Mouse (Mus musculus) embryonic stem cell, embryonic (primary cell): ENCODE measurements at regions not wholly inside any gene's neighbourhood (a gene's known extent, or its start where the extent isn't known, plus 50 kb on each side); places are given as distances from the start of the nearest gene placed in this dataset.

Experiments
- CTCF ChIA-PET, 4 experiments: fragments of 300-600 bp in 2 of 4; fragments of 350-600 bp in 2 of 4; sonication (Branson Sonifier 250); formaldehyde crosslinking; loops; one replicate each; lab custom pipeline; 2022; ENCODE audit warnings: inconsistent platforms in 2 of 4; lab: Charles Lee
- POLR2A ChIA-PET, 4 experiments: fragments of 300-600 bp in 2 of 4; fragments of 350-600 bp in 2 of 4; sonication (Branson Sonifier 250); formaldehyde crosslinking; loops; one replicate each; lab custom pipeline; 2022; ENCODE audit warnings: antibody characterized with exemption in 4 of 4, inconsistent platforms in 1 of 4; lab: Charles Lee

DNA sequence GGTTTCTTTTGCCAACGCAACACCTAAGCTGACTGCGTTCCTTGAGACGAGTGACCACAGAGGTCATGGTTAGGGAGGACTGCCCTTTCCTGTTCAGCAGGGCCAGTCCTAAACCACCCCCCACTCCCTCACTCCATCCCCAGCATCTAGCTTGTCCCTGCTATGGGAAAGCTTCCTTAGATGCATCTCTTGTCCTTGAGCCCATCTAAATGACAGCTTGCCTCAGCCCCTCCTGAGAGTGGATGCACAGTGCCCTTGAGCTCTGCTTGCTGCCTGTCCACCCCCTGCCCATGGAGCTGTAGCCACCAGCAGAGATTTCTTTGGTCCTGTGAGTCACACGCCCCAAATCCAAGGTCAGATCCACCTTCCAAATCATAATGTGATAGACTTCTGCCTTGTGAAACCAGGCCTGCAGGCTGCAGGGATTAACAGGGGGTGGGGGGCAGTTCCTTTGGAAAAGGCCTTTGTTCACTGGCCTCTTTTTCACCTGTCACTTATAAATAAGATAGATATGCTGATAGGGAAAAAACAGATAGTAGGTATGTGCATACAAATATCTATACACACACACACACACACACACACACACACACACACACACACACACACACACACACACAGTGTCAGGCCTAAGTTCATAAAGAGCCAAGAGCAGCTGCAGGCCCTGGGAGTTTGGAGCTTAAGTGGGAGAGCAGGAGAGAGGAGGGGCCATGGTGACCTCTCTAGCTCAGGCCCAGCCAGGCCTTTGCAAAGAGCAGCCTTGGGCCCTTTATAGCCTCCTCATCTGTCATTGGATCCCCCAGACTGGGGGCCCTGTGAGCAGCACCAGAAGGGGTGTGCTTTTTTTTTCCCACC is 56.4 kb upstream of the Adra2c start:
- CTCF ChIA-PET: interaction anchor here in 3 of 4 experiments (0.6 to 1.3 kb wide), 4 partner anchors 18 to 140 kb away, joined by 3 to 5 read pairs (median 4); no protein-coding TSS in a partner anchor
- POLR2A ChIA-PET: interaction anchor here in 1 of 4 experiments (0.6 kb wide), 1 partner anchor 21 kb away, joined by 3 read pairs; no protein-coding TSS in a partner anchor

DNA sequence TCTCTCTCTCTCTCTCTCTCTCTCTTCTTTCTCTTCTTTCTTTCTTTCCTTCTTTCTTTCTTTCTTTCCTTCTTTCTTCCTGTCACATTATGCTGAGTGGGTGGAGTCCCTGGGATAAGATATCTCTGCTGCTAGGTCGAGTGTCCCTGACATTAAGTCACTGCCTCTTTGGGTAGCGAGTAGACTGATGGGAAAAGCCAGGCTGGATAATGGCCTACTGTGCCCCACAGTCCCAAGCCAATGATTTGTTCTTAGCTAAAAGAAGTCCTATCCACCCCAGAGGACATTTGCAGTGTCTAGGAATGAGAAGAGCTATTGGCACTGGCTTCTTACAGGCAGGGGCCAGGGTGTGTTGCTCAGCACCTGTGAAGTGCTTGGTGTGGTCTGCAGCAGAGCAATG is 61.8 kb upstream of the Adra2c start:
- ChIA-PET POLR2A (no interaction called here), CTCF (interaction anchor here in 2 of 4 experiments (0.6 kb wide), 2 partner anchors 22 to 634 kb away, joined by 3 read pairs; no protein-coding TSS in a partner anchor)

DNA sequence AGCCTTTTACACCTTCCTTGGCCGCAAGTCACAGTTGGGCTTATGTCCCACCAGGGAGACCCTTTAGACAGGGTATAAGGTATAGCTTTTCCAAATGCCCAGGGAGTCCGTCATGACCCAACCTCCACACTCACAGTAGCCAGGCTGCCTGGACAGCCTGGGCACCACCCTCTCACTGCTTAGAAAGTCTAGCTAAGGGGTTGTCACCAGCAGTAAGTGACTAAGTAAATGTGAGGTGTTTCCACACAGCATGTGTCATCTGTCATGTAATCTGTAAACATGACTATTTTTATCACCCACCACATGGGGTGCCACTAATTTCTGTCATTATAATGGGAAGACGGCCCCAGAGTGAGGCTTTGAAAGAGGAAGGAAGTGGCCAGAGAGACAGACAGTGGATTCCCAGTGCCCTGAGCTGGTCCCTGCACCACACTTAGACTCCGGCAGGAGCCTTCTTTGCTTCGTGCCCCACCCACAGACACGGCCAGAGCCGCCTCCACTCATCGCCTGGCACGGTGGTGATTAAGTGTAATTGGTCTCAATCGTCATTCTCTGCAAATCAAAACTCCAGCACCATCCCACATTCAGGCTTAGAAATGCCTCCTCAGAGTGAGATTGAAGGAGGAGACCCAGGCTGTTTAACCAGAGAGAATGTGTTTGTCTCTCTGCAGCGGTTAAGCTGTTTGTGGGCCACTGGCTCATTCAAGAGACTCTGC is 62.5 kb upstream of the Adra2c start:
- CTCF ChIA-PET: interaction anchor here in 2 of 4 experiments (0.6 to 0.8 kb wide), 3 partner anchors 21 to 634 kb away, joined by 3 read pairs; no protein-coding TSS in a partner anchor

DNA sequence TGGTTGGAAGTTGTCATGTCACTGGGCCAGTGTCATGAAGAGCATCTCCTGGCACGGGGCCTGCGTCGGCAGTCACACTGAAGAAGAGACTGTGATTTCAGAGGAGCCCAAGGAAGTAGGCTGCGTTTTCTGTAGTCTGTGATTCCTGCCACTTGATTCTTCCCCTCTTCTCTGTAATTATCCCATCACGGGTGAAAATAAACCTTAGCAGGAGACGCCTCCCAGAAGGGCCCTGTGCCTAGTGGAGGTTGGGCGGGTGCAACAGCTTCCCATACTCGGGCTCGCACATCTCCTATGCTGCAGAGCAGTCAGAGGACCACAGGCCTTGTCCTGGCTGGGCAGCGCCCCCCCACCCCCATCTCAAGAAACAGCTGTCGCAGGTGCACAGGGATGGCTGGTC is 63.1 kb upstream of the Adra2c start:
- POLR2A ChIA-PET: no interaction called here
- CTCF ChIA-PET: interaction anchor here in 1 of 4 experiments (0.8 kb wide), 1 partner anchor 147 kb away, joined by 3 read pairs; no protein-coding TSS in a partner anchor

More for the DNA sequence above, 62.5 kb upstream of the Adra2c start:
- POLR2A ChIA-PET: no interaction called here

DNA sequence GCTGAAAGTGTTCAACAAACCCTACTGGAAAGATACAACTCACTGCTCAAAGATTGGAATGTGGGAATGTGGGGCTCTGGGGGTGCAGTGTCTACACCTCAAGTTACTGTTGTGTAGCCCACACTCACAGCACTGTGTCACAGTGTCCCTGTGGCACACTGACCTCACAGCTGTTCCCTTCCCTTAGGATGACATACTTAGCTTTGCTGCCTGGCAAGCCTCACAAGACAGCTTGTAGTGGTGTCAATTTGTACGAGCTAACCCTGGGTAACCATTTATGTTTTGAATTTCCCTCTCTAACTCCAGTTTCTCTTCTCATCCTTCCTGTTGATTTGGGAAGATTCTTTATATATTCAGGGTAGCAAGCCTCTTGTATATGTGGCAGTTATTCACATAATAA is 68.8 kb upstream of the Adra2c start:
- ChIA-PET POLR2A (interaction anchor here in 1 of 4 experiments (1.1 kb wide), 1 partner anchor 105 kb away, joined by 4 read pairs; no protein-coding TSS in a partner anchor), CTCF (interaction anchor here in 1 of 4 experiments (1.3 kb wide), 1 partner anchor 152 kb away, joined by 4 read pairs; no protein-coding TSS in a partner anchor)

DNA sequence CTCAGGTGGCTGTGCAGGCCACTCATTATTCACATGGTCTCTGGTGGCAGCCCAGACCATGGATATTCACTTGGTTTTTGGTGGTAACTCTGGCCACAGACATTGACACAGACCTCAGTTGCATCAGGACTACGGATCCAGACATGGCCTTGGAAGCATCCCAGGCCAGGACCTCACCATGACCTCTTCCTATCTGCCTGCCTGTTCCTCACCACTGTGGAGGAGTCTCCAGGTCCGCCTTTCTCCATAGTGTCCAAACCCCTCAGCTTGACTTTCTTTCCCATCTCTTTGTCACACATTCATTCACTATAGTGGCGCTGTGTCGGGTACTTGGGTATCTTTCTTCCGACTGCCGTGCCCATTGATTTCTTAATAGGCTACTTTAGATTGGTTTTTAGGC is 74.1 kb upstream of the Adra2c start:
- CTCF ChIA-PET: interaction anchor here in 1 of 4 experiments (0.8 kb wide), 1 partner anchor 17 kb away, joined by 4 read pairs; no protein-coding TSS in a partner anchor
- POLR2A ChIA-PET: no interaction called here

DNA sequence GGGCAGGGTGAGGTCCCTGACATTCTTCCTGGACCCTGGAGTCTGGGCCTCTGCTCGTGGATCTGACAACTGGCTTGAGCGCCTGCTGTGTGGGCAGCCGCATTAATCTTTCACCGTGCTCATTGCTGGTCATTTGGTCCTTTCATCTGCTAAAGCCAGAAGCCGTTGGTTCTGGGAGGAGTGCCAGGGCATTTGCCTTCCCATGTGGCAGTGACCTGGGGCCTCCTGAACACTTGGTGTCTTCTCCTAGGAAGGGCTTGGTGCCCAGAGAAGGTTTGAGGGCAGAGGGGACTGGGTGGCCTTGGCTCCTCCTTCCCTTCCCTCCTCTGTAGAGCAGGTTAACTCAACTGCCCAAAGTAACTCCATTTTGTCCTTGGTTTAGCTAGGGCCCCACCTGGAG is 79.7 kb upstream of the Adra2c start:
- ChIA-PET POLR2A (no interaction called here), CTCF (no interaction called here)

DNA sequence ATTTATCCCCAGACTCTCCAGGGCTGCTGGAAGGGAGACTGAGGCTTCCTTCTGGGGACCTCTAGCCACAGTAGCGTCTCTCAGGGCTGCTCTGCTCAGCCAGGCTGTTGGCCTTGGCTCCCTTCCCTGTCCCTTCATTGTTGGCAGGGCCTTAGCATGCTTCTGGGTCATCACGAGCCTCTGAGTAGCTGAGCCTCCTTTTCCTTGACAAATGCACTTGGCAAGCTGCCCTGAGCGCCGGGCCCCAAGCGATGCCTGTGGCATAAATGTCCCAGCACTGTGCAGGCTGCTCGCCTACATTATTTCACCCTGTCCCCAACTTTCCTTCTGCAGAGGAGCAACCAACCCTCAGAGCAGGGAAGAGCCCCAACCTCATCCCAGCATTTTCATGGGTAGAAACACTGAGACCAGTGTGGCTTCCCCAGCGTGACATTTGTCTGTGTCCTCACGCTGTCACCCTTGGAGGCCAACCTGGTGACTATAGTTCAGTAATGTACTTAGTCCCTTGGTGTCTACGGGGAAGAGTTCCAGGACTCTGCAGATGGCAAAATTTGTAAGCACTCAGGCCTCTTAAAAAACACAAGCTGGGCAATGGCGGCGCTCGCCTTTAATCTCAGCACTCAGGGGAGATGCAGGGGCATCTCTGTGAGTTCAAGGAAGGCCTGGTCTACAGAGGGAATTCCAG is 83.7 kb upstream of the Lrpap1 start:
- ChIA-PET POLR2A (no interaction called here), CTCF (no interaction called here)

DNA sequence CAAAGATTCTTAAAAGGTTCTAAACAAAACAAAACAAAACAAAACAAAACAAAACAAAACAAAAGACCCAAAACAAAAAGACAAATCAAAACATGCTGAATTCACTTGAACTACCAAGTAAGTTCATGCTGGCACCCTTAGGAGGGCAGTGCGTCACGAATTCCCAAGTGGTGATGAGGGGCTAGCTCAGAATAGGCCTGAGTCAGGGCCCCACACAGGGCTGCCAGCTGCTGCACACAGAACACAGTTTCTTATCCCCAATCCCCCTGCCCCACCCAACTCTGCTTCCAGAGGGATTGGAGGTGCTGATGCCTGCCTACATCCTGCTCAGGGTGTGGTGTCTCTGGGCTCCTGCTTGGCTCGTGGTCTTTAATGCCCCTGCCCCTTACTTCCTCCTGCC is 80.3 kb upstream of the Lrpap1 start:
- ChIA-PET CTCF (no interaction called here), POLR2A (interaction anchor here in 2 of 4 experiments (0.5 to 1.1 kb wide), 2 partner anchors 15 to 185 kb away, joined by 3 to 5 read pairs; no protein-coding TSS in a partner anchor)

DNA sequence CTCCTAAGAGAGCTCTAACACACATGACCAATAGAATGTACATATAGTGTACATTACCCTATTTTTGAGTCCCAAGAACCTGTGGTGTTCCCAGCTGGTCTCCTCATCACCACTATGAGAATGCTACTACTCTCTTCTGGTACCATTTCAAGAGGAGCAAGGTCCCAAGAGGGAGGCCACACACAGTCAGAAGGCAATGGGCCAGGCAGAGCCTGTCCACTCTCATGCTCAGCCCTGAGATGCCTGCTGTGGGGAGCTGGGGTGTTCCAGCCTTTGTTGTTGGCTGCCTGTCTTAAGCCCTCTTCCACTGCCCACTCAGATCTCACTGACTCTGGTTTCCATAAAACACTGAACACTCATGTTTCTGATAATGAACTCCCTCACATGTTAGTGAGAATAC is 79.7 kb upstream of the Lrpap1 start:
- CTCF ChIA-PET: no interaction called here
- POLR2A ChIA-PET: interaction anchor here in 2 of 4 experiments (0.5 to 0.9 kb wide), 2 partner anchors 8 to 185 kb away, joined by 3 to 4 read pairs; no protein-coding TSS in a partner anchor

DNA sequence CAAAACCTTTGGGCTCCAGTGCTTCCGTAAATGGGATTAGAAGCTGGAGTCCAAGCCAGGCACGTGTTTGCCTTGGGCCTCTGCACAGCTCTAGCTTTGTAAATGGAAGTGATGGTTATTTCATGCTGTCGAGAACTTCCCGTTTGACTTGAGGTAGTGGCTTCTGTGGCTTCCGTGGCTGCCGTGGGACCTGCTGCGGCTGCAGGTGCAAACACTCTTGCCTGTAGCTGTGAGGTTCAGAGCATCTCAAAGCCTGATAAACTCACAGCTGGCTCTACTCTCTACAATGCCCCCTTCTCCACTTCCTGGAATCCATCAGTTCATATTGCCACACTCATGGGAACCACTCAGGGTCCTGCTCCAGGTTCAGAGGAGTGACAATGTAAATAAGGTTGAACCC is 77.9 kb upstream of the Lrpap1 start:
- ChIA-PET POLR2A (interaction anchor here in 2 of 4 experiments (0.6 to 0.9 kb wide), 2 partner anchors 82 to 1365 kb away, joined by 3 read pairs; no protein-coding TSS in a partner anchor), CTCF (interaction anchor here in 1 of 4 experiments (0.6 kb wide), 1 partner anchor 802 kb away, joined by 3 read pairs; no protein-coding TSS in a partner anchor)

DNA sequence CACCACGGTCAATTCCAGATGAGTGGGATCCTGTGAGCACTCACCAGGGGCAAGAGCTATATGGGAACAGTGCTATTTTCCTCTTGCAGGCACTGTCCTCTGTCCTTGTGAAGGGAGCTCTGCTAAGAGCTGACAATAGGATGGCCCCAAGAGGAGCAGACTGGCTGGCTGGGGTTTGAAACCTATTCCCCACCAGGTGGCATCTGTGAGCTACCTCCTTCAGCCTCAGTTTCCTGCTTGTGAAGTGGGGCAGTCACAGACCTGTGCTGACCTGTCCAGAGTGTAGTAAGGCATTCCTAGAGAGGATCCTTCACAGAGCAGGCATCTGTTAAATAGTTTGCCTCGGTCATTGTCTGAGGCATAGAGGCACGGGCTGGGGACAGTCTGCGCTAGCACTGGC is 71.8 kb upstream of the Lrpap1 start:
- ChIA-PET POLR2A (interaction anchor here in 2 of 4 experiments (1.0 to 2.0 kb wide), 4 partner anchors 10 to 172 kb away, joined by 3 to 15 read pairs (median 3); partner anchors contain the start of gene Lrpap1 (in 1 of the 2)), CTCF (interaction anchor here (0.6 to 3.4 kb wide), 24 partner anchors 9 to 333 kb away, joined by 3 to 55 read pairs (median 4); partner anchors contain the start of gene Lrpap1 (in 1 of the 4))

DNA sequence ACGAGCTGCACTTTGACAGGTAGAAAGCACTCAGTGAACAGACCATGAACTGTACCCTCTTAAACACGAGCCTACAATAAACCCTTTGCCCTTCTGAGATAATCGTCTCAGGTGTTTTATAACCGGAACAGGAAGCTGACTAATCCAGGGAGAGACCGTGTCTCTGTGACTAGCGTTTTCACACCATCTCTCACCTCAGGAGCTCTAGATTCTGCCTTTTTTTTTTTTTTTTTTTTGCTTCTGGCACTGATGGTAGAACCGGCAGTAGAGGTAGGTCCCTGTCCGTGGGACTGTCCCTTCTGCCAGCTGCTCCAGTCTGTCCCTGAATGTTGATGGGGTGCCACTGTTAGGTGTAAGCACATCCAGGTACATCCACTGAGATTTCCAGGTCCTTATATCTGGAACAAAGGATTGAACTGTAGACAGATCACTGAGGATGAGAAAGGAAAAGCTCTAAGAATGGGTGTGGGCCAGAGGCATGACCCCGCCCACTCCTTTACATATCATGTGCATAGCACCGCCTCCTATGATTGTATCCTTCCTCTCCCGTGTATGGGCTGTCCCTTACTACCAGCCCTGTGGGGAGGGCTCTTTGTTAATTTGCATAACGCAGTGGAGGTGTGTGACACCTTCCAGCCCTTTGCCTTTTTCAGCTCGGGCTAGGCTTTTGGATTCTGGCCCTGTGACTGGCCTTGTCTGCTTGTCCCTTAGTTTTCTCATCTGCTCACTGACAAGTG is 70.7 kb upstream of the Lrpap1 start:
- ChIA-PET POLR2A (interaction anchor here in 3 of 4 experiments (0.6 to 2.0 kb wide), 8 partner anchors 9 to 663 kb away, joined by 3 to 15 read pairs (median 4); partner anchors contain the start of genes Lrpap1 (in 2 of the 3), Adra2c (in 1 of the 3) and Tnip2 (in 1 of the 3)), CTCF (interaction anchor here (0.5 to 3.4 kb wide), 26 partner anchors 10 to 1266 kb away, joined by 3 to 55 read pairs (median 5); no protein-coding TSS in a partner anchor)

DNA sequence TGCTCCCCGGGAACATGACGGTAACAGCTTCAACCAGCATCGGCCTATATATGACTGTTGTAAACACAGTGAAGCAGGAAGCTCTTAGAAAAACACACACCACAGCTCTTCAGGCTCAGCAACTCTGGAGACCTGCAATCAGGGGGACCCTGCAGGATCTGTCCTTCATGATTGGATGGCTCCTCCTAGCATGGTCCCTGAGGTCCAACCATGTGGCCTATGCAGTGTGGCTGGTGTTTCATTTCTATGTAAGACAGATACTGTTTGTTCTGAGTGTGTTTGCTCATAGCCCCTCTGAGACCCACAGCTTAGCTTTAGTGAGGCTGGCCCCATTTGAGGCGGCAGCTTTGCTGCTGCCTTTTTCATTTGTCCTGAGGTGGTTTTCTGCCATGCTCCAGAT is 68.8 kb upstream of the Lrpap1 start:
- ChIA-PET CTCF (interaction anchor here in 2 of 4 experiments (1.1 to 1.2 kb wide), 2 partner anchors 174 to 187 kb away, joined by 3 to 4 read pairs; no protein-coding TSS in a partner anchor), POLR2A (interaction anchor here in 1 of 4 experiments (0.6 to 1.4 kb wide), 3 partner anchors 12 to 1886 kb away, joined by 3 to 6 read pairs (median 3); no protein-coding TSS in a partner anchor)

DNA sequence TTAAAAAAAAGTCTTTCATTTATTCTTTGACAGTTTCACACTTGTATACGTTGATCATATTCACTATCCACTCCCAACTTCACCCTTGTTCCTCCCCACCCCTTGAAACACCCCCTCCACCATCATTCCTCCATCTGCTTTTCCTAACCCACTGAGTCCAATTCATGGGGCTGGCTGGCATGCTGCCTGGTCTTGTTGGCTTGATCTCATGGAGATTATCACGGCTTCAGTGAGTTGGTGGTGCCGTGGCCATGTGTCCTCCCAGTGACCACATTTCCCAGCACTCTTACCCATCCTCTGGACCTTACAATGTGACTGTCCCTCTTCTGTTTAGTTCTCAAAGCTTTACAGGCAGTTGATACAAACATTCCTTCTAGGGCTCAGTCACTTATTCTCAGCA is 65.8 kb upstream of the Lrpap1 start:
- CTCF ChIA-PET: no interaction called here
- POLR2A ChIA-PET: no interaction called here

DNA sequence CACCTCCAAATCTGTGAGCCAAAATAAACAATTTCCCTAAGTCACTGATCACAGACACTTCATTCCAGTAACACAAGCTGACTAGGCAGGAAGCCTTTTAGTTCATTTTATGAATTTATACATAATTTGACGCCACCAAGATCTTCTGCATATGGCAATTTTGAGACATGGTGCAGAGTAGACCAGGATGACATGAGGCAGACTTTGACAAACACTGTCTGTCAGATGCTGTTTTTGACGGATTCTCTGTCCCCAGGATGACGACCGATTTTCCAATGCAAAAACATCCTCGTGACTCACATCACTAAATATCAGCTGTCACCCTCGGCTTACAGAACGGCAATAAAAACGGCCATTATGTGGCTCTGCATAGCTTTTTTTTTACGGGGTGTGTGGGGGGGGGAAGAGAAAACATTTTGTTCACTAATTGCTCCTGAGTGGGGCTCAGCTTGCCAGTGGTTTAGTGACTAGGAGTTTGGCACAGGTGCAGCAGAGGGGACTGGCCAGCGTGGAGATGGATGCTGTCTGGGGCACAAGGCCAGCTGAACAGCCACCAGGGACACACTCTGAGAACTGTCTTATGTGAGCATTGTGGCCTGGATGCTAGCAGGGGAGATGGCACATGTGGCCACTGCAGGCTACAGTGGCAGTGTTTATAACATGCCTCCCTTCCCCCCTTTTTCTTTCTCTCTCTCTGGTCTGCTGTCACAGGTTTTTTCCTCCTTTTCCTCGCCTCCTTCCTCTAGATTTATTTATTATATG is 65.0 kb upstream of the Lrpap1 start:
- ChIA-PET POLR2A (interaction anchor here in 1 of 4 experiments (0.5 to 0.6 kb wide), 2 partner anchors 15 to 250 kb away, joined by 3 to 5 read pairs; no protein-coding TSS in a partner anchor), CTCF (interaction anchor here in 2 of 4 experiments (0.6 to 0.7 kb wide), 2 partner anchors 265 to 623 kb away, joined by 3 read pairs; no protein-coding TSS in a partner anchor)
